Mouse (Mus musculus) cerebellum, adult 9-10 months (tissue): ENCODE results near the gene Msgn1.

Experiments used
- DNase-seq: peaks from one replicate; pipeline ENCODE4 v3.0.0; 2022

The Msgn1 gene

GRCm38 (mm10) chr12:11208872-11209271 is at the start of gene Msgn1:
Gene Msgn1, minus strand, starts transcription at chr12:11208972.
- DNase-seq = no peak

GRCm38 (mm10) chr12:11250322-11250721 is 41.5 kb upstream of the Msgn1 start:
- no peak for DNase-seq

- DNase-seq = no peak
These were observed 38.7 kb upstream of the Msgn1 start for GRCm38 (mm10) chr12:11247460-11247859.

- DNase-seq = no peak
These were observed 27.2 kb upstream of the Msgn1 start for GRCm38 (mm10) chr12:11235996-11236395.

- DNase-seq = no peak
These were observed 21.5 kb upstream of the Msgn1 start for GRCm38 (mm10) chr12:11230267-11230666.

- no peak for DNase-seq
These were observed 17.9 kb upstream of the Msgn1 start for GRCm38 (mm10) chr12:11226529-11227268.

- no peak for DNase-seq
These were observed 17.4 kb upstream of the Msgn1 start for GRCm38 (mm10) chr12:11226123-11226522.

GRCm38 (mm10) chr12:11224722-11225121 is 15.9 kb upstream of the Msgn1 start:
- no peak for DNase-seq

- DNase-seq = no peak
These were observed 14.3 kb upstream of the Msgn1 start for GRCm38 (mm10) chr12:11223090-11223489.

- no peak for DNase-seq
These were observed 13.8 kb upstream of the Msgn1 start for GRCm38 (mm10) chr12:11222566-11222965.

GRCm38 (mm10) chr12:11221524-11222330 is 13.0 kb upstream of the Msgn1 start:
- DNase-seq = no peak

GRCm38 (mm10) chr12:11217726-11218250 is 9.0 kb upstream of the Msgn1 start:
- DNase-seq = no peak

GRCm38 (mm10) chr12:11216454-11216853 is 7.7 kb upstream of the Msgn1 start:
- DNase-seq = no peak

- DNase-seq = no peak
These were observed 6.8 kb upstream of the Msgn1 start for GRCm38 (mm10) chr12:11215555-11215954.

GRCm38 (mm10) chr12:11214776-11215175 is 6.0 kb upstream of the Msgn1 start:
- DNase-seq = no peak

GRCm38 (mm10) chr12:11212881-11213280 is 4.1 kb upstream of the Msgn1 start:
- DNase-seq = no peak

GRCm38 (mm10) chr12:11210361-11210760 is 1.6 kb upstream of the Msgn1 start:
- no peak for DNase-seq

GRCm38 (mm10) chr12:11209636-11210035 is 864 bp upstream of the Msgn1 start:
- DNase-seq = no peak

- DNase-seq = no peak
These were observed 2.5 kb downstream of the Msgn1 start for GRCm38 (mm10) chr12:11206321-11206720.

- peak; percentile 17 for DNase-seq
These were observed 4.8 kb downstream of the Msgn1 start for GRCm38 (mm10) chr12:11203694-11204665.

GRCm38 (mm10) chr12:11202476-11202875 is 6.3 kb downstream of the Msgn1 start:
- DNase-seq = no peak

GRCm38 (mm10) chr12:11200711-11201110 is 8.1 kb downstream of the Msgn1 start:
- no peak for DNase-seq

GRCm38 (mm10) chr12:11198551-11198950 is 10.2 kb downstream of the Msgn1 start:
- no peak for DNase-seq
